Mouse (Mus musculus) retina, postnatal 1 day (tissue): ENCODE measurements around the gene S100a1.

Experiments
- DNase-seq: peaks from one replicate; pipeline ENCODE4 v3.0.0-alpha.2; 2012

The S100a1 gene

DNA sequence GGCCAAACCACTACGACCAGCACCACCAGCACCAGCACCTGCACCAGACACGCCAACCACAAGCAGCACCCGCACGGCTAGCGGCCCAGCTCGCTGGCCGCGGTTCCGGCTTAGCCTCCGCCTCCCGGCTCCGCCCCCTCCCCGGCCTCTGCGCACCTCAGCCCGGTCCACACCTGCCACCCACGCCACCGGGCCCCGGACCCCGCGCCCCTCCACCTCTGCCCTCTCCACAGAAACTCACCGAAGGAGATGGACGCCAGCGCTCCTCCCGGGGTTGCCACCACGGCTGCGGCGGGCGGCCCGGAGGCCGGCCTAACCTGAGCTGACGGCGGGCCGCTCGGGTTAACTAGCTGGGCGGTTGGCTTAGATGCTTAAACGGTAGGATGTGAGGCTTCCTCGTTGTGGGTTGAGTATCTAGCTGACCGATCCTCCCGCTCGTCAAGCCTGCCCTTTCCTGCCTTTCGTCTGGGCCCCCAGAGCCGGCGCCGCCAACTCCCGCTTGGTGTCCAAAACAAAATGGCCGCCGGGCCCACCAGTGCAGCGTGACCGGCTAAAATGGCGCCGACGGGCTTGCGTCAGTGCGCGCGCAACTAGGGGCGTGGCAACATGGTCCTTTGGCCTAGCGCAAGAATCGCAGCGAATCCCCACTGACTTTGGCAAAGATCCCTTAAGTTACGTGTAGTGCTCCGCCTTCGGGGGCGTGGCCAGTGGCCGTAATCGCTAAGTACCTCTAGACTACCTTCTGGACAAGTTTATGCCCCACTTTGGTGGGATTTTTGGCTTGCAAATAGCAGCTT lies 5.0 kb downstream of the S100a1 start, which contains the start of gene Chtop:
Gene Chtop (minus strand): TSS at position 549 of the 797 bp plus-strand sequence.
- DNase-seq: peak; percentile 99

DNA sequence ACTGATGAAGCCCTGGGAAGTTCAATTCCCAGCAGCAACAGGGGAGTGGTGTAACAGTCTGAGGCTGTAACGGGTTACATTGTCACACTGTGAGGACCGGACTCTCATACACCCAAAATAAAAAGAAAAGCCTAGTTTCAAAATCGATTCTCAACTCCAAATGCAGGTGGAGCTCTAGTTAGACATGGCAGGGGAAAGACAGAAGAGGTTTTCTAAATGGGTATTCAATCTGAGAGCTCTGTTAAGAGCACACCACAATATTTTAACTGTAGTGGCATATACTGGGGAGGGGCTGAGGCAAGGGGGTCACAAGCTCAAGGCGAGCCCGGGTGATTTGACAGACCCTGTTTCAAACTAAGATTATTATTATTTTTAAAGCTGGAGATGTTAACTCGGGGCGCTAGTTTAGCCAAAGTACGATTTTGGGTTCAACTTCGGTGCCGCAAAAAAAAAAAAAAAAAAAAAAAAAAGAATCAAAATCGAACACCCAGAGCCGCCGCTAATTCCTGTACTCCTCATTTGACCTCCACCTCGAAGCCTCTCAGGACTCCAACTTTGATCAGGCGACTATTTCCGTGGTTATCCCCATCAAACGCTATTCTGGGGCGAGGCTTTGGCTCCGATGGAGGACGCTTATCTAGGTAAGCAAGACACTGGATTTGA lies 5.8 kb downstream of the S100a1 start:
- no peak for DNase-seq

DNA sequence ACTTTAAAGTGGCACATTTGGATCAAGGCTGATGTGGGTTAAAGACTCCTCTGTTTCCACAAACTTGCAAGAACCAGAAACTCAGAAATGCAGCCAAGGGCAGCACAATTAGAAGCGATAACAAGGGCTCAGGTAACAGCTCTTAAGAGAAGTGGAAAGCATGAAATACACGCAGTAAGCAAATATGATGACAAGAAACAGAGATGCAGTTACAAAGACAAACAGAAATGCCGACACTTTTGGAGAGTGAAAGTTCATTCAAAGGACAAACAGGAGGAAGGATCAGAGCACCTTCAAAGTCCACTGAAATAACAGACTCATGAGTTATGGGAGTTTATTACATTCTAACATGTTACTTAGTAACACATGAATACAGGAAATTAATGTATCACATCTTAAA lies 7.8 kb downstream of the S100a1 start:
- no peak for DNase-seq

DNA sequence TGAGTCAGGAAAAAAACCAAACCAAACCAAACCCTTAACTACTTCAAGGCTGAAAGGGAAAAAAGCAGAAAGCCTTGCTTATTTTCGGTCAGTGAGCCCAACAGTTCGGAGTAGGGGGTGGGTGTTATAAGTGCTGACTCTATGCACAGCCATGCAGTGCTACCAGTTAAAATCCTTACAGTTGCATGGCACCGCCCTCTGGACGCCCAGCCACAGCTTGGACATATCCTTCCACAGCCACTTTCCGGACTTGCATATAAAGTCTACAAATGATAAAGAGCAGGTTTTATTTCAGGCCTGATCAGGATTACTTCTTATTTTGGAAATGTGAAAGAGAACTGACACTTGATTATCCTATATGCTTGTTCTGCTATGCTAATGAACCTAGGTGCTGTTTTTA lies 9.0 kb downstream of the S100a1 start:
- no peak for DNase-seq

DNA sequence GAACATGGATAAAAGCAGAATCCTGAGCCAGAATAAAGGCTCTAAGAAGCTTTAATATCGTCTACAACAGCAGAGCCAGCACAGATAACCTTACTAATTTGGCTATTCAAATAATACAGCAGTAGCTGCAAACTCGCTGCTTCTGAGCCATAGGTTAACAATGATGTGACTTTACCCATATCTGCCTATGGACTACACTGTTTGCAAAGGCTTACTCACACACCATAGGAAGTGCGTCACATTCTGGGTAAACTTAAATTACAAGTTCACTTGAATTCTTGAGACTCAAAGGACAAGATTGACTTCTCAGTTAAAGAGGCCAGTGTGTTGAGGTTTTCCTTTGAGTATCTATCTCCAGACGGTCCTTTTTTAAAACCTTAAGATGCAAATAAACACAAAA lies 10.7 kb downstream of the S100a1 start:
- no peak for DNase-seq

DNA sequence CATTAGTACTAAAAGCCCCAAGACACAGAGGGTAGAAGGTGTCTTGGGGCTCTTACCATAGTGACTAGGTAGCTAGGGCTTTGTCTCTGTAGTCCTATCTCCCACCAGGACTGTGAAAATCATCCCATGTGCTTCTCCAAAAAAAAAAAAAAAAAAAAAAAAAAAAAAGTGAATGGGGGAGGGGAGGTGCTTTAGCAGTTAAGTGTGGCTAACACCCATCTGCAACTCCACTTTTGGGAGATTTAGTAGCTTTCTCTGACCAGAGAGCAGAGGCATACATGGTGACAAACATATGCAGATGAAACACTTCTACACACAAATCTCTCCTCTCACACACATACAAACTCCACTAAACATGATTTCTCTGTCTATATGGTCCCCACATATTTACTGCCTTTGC lies 16.6 kb downstream of the S100a1 start:
- DNase-seq: no peak

DNA sequence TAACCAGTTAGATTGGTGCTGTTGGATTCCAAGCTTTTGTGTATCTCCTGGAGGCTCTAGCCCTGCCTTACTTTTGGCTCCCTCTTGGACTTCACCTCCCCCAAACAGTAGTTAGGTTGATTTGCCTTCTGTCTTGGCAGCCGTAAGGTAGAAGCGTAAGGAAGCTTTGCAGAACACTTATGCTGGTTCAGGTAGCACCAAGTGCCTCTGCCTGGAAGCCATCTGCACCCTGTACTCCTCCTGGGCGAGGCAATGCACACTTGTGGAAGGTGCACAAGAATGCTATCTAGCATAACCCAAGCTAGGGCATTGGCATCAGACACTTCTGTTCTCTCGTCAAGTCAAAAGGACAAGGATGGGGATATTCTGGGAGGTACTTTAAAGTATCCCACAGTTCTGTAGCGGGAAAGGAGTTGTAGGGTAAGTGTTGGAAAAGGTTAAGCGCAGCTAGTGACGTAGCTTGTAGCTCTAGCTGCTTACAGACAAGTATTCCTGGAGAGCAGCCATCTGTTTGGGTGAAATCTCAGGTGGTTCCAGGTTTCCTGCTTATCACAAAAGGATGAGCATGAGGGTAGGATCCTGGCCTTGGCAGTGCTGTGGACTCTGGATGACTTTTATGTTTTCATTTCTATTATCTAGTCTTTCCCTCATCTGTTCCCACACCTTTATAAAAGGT lies 18.2 kb downstream of the S100a1 start:
- DNase-seq: no peak

DNA sequence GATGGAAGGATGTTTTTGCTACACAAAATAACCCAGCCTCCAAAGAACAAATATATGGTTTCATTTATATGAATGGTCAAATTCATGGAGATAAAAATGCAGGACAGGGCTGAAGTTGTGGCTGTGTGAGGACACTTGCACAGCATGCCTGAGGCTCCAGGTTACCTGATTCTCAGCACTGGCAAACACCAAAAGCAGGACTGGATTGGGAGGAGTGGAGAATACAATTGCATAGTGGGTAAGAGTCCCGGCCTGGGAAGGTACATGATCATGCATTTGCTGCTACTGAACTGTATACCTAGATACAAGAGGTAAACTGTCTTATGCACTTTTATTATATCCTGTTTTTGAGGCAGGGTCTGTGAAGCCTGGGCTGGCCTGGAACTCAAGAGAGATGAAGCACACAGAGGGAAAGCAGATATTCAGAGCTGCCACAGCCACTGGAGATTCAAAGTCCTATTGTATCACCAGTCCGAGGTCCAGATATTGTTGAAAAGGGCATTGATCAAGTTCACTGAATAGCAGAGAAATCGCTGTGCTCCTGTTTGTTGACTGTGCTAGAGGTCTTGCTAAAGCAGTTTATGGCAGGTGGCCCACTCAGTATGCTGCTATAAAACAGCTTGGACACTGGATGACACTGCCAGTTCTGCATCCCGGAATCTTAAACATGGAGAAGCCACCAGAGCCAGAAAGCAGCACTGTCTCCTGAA lies 20.2 kb downstream of the S100a1 start:
- peak; percentile 48 for DNase-seq

DNA sequence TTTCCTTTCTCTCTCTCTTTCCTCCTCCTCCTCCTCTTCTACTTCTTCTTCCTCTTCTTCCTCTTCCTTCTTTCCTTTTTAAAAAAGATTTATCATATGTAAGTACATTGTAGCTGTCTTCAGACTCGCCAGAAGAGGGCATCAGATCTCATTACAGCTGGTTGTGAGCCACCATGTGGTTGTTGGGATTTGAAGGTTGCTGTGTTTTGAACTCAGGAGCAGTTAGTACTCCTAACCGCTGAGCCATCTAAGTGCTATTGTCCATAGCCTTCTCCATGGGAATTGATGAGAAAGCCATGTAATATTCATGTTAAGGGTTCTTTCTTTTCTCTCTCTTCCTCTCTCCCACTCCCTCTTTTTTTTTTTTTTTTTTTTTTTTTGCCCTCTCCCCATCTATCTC lies 22.8 kb downstream of the S100a1 start:
- DNase-seq: peak; percentile 53

DNA sequence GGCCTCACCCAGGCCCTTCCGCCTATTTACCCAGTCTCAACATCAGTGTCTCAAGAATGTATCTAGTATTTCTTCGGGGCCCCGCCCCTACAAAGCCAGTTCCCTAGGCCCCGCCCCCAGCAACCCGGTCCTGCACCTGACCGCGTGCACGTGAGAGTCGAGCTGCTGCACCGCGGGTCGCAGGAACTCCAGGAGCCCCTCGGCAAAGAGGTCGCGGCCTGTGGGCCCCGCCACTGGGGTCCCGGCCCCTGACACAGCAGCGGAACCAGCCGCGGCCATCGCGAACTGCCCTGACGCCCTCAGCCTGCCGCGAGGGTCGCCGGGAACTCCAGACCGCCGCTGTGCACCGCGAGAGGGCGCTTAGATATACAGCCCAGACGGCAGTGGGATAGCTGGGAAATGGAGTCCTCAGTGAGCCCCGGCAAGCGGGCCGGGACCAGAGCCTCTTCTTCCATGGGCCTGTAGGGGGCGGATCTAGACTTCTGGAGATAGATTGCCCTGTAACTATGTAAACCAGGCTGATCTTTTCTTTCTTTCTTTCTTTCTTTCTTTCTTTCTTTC lies 23.4 kb downstream of the S100a1 start, which contains the start of gene Snapin:
Gene Snapin (minus strand): TSS at position 338 of the 561 bp plus-strand sequence.
- peak; percentile 97 for DNase-seq

DNA sequence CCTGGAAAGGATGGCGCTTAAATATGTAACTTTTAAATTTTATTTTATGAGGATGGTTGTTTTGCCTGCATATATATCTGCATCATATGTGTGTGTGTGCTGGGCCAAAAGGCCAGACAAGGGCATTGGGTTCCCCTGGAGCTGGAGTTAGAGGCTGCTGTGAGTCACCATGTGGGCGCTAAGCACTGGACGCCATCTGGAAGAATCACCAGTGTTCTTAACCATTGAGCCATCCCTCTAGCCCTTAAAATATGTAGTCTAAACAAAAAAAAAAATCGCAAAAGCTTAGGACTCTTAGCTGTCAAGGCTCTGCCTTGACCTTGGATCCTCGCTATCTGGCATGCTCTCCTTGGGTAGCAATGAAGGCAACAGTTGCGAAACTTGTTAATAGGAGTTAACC lies 25.6 kb downstream of the S100a1 start:
- no peak for DNase-seq

DNA sequence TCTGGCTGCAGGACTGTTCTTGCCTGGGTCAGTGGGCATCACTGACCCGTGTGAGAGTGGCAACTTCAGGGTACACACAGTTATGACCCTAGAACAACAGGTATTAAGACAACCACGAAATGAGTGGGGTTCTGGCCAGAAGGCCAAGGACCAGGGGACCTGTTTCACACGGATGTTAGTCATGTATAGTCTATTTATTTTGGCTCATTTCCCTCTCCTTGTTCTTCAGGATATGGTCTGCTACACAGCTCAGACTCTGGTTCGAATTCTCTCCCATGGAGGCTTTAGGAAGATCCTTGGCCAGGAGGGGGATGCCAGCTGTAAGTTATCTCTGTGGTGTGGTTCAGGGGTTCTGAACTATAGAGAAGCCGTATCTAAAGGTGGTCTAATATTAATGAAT lies 27.2 kb downstream of the S100a1 start:
- DNase-seq: no peak

DNA sequence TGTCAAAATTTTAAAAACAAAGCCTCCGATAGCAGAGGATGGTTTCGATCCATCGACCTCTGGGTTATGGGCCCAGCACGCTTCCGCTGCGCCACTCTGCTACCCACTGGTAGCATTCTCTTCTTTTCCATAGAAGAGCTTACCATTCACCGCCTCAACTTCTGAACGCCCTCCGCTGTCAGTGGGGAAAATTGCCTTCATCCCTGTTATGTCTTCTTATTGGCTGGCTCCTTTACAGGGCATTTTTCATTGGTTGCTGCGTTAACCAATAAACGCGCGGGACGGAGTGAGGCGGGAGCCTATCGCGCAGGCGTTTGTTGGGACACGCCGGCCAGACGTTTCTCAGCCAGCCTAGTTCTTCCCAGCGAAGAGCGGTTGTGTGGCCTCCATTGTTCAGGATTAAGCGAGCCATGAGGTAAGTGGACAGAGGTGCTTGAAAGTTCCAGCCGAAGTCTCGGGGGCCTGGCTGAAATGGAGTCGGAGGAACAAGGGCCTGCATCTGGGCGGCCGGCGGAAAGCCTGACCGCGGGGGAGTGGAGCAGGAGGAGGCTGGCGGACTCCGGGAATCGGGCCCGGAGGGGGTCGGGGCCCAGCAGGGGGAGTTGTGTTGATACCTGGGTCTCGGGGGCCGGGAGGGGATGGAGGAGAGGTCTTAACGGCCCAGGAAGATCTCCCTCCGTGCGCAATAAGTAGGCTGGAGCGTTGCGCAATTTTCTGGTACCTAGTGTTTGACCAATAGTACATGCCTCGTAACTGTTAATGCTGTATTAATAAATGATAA lies 38.2 kb downstream of the S100a1 start, which contains the start of gene Ilf2:
Gene Ilf2 (plus strand): TSS at position 296 of the 781 bp plus-strand sequence.
- peak; percentile 100 for DNase-seq

DNA sequence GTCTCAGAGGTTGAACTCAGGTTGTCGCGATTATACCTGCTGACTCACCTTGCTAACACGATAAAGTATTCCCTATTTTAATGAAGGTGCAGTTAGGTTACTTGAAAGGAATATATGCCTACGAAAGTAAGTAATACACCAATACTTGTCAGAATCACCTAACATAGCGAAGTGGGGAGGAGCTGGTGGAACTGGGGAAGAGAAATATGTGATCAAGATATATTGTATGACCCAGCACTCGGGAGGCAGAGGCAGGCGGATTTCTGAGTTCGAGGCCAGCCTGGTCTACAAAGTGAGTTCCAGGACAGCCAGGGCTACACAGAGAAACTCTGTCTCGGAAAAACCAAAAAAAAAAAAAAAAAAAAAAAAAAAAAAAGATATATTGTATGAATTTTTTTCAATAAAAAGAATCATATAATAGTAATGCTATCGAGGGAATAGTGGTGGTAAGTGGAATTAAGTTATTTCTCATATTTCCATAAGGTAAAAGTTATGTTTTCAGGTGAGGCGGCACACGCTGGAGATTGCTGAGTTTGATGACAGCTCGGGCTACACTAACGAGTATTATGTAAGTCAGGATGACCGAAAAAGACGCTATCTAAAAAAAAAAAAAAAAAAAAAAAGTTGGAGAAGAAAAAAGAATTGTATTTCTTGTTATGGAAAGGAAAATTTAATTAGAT lies 38.9 kb downstream of the S100a1 start:
- no peak for DNase-seq

DNA sequence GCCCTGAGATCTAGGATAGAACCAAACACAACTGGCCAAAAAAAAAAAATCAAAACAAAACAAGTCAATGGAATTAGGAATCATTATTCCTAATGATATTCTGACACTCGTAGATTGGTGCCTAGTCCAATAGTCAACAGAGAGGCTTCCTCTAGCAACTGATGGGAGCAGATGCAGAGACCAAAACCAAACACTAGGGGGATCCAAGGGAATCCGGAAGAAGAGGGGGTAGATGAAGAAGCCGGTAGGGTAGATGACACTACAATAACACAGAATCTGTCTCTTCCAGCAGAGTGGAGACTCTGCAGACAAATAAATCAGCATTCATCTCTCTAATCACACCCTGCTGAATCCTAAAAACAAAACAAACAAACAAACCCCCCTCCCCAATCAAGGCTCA lies 42.0 kb downstream of the S100a1 start:
- DNase-seq: peak; percentile 73

DNA sequence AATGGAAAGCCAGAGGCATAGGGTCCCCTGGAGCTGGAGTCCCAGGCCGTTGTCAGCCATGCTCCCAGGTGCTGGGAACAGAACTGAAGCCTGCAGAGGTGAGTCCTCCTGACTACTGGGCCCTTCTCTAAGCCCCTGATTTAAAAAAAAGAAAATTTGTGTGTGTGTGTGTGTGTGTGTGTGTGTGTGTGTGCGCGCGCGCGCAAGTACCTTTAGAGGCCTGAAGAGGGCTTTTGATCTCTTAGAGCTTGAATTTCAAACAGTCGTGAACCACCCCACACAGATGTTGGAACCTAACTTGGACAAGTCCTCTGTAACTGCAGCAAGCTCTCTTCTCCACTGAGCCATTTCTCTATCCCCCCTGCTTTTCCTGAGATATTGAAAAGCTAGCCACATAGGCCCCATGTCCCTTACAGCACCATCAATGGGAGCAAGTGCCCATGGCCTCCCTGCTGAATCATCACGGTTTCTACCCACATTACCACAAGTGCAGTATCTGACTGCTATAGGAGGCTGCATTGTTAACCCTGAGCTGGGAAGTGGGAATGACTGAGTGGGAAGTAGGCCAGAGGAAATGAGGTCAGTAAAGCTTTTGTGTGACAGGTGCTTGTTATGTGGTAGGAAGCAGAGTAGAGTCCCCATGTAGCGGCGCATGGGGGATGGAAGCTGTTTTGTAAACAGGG lies 46.4 kb downstream of the S100a1 start:
- peak; percentile 79 for DNase-seq

DNA sequence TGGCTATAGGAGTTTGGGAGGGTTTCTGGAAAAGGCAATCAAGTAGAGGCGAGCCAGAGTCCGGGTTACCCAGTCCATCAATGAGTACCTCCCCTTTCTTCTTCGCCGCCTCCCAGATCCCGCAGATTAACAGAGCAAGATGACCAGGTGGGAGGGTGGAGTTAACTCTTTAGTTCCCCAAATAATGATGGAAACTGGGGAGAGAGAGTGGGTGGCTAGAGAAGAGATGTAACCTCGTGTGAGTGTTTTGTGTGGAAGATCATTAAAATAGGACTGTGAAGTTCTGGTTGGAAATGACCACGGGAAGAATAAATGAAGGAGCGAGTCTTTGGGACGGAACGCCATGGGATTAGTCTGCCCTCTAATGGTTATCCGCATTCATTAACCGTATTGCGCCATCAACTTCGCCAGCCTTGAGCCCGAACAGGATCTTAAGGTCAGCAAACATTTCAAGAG lies 47.9 kb downstream of the S100a1 start:
- peak; percentile 84 for DNase-seq

DNA sequence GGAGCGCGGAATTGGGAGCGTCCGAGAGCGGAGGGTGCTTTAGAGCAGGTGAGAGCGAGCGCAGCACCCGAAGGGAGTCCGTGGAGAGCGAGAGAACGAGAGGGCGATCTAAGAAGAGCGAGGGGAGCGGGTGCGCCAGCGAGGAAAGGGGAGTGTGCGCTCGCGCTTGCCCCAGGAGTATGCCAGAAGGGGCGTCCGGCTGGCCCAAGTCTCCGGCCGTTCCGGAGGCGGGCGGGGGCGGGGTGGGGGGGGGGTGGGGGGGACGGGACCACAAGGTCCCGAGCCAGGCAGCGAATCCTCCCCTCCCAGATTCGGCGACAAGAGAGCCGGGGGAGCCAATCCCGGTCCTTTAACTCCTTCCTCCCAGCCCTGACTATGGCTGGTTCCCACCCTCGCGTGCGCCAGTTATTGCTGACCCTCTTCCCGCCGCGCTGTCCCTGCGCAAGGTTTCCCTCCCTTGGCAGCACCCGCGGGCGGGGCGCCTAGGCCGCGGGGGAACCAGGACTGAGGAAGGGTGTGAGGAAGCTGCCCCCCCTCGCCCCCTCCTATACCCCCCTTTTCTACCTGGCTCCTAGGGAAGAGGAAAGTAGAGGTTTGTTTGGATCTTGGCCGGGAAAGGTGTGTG lies 48.4 kb downstream of the S100a1 start, which contains the start of gene Npr1:
Gene Npr1 (minus strand): TSS at position 181 of the 625 bp plus-strand sequence.
- peak; percentile 61 for DNase-seq

DNA sequence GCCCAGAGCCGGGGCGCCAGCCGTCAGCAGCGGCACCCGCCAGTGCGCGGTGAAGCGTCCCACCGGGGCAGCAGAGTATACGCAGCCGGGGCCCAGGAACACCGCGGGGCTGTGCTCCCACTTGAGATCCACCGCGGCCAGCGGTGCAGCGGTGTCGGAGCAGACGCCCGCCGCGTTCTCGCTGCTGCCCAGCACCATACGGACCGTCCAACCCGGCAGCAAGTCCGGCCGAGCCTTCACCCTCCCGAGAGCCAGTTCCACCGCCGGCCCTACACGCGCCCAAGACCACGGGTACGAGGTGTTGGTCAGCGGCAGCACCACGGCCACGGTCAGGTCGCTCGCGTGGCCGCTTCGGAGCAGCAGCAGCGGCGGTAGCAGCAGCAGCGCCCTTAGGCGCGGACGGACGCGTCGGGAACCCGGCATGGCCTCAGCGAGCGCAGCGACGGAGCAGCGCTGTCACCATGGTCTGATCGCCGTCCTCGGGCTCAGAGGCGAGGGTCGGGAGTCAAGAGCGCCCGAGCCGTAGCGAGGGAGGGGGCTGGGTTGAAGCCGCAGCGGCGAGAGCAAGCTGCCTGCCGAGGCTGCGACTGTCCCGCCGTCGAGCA lies 49.0 kb downstream of the S100a1 start:
- peak; percentile 58 for DNase-seq
